Mouse (Mus musculus) embryonic facial prominence, embryonic 12.5 days (tissue): Measurements from ENCODE around the gene Gm5148. TPM values are rescaled to one million over a fixed set of nuclear protein-coding genes. Genes with fewer than 3 reads are reported as not detected.

ENCODE experiments used
- ATAC-seq: fragments of 200-750 bp; cut with Nextera tagmentation; 2 replicates; pipeline ENCODE4 v1.8.0; 2017; ENCODE audit not compliant: insufficient number of reproducible peaks, insufficient read depth, low FRiP score, low TSS enrichment
- H3K27ac ChIP-seq: fragments of 300-500 bp; sonication (generic); 2 replicates; pipeline ENCODE4 v1.5.1; 2016; ENCODE audit warnings: mild to moderate bottlenecking
- H3K27me3 ChIP-seq: fragments of 300-500 bp; sonication (generic); 2 replicates; pipeline ENCODE4 v1.6.1; 2016; ENCODE audit warnings: mild to moderate bottlenecking, moderate library complexity
- H3K36me3 ChIP-seq: fragments of 300-500 bp; sonication (generic); 2 replicates; pipeline ENCODE4 v1.6.1; 2016; ENCODE audit warnings: mild to moderate bottlenecking
- H3K4me1 ChIP-seq: fragments of 300-500 bp; sonication (generic); 2 replicates; pipeline ENCODE4 v1.6.1; 2016
- H3K4me2 ChIP-seq: fragments of 300-500 bp; sonication (generic); replicated peaks from 2 replicates; pipeline ENCODE4 v1.6.1; 2016; ENCODE audit warnings: mild to moderate bottlenecking, moderate library complexity
- H3K4me3 ChIP-seq: fragments of 300-500 bp; sonication (generic); 2 replicates; pipeline ENCODE4 v1.5.1; 2016; ENCODE audit warnings: mild to moderate bottlenecking
- H3K9ac ChIP-seq: fragments of 300-500 bp; sonication (generic); 2 replicates; pipeline ENCODE4 v1.6.1; 2016; ENCODE audit warnings: mild to moderate bottlenecking, moderate library complexity
- H3K9me3 ChIP-seq: fragments of 300-500 bp; sonication (generic); 2 replicates; pipeline ENCODE4 v1.6.1; 2016; ENCODE audit warnings: mild to moderate bottlenecking, moderate library complexity
- WGBS: fragments of 180-500 bp; shearing (Covaris S2); methylation state at CpG from one replicate; pipeline ENCODE4 v1.1.7; 2016; 5-methylcytosine and 5-hydroxymethylcytosine counted together
- polyA plus RNA-seq: library from polyadenylated mRNA; unstranded; fragments of >200 nt; fragmentation: Nextera tagmentation; extraction: Ambion mirVana; gene quantifications from 2 replicates; pipeline ENCODE4 v1.2.1, GENCODE M21; 2016

The Gm5148 gene
- polyA plus RNA-seq: 4.3 and 5.2 TPM in 2 replicates

GRCm38 (mm10) chr3:37724171-37724804 lies at the start of gene Gm5148:
TSS of gene Gm5148 (minus strand) at chr3:37724490.
- no peaks in the 10 kb centered on the region; the same call in 1 of the 2 replicates for H3K27me3 ChIP-seq
- H3K4me2 ChIP-seq: peak within 1 kb of the TSS; percentile 69
- H3K9ac ChIP-seq: peak within 1 kb of the TSS; percentile 43
- H3K9me3 ChIP-seq: no peaks in the 10 kb centered on the region
- ATAC-seq: peak; percentile 88
- peak within 1 kb of the TSS; percentile 38 for H3K4me3 ChIP-seq
- 2% methylated on average over 24 of the region's 24 CpGs for WGBS
- H3K27ac ChIP-seq: peak within 1 kb of the TSS; percentile 58
- H3K36me3 ChIP-seq: no peaks in the 10 kb centered on the region
- H3K4me1 ChIP-seq: peaks cover 35% of the 10 kb centered on the region

GRCm38 (mm10) chr3:37770951-37771350 lies 46.7 kb upstream of the Gm5148 start:
- H3K4me3 ChIP-seq: no peak overlapping the region
- H3K36me3 ChIP-seq: no peaks in the 10 kb centered on the region
- no peak overlapping the region for H3K9ac ChIP-seq
- no peak for ATAC-seq
- H3K9me3 ChIP-seq: no peaks in the 10 kb centered on the region
- H3K4me1 ChIP-seq: peaks cover 28% of the 10 kb centered on the region
- no peaks in the 10 kb centered on the region for H3K27me3 ChIP-seq
- no peak overlapping the region for H3K27ac ChIP-seq
- H3K4me2 ChIP-seq: no peak overlapping the region

- peak; percentile 62 for ATAC-seq
- H3K4me2 ChIP-seq: peak overlapping the region; percentile 24
- 14% methylated on average over 5 of the region's 5 CpGs for WGBS
- no peak overlapping the region for H3K9ac ChIP-seq
- no peak overlapping the region for H3K4me3 ChIP-seq
- H3K4me1 ChIP-seq: peaks cover 28% of the 10 kb centered on the region
- H3K9me3 ChIP-seq: no peaks in the 10 kb centered on the region
- no peaks in the 10 kb centered on the region for H3K27me3 ChIP-seq
- peak overlapping the region; percentile 47 for H3K27ac ChIP-seq
- H3K36me3 ChIP-seq: no peaks in the 10 kb centered on the region
These were observed 45.0 kb upstream of the Gm5148 start for GRCm38 (mm10) chr3:37769268-37769756.

- 51% methylated on average over 12 of the region's 12 CpGs for WGBS
These were observed 43.1 kb upstream of the Gm5148 start for GRCm38 (mm10) chr3:37767147-37768015.

GRCm38 (mm10) chr3:37766628-37767027 lies 42.3 kb upstream of the Gm5148 start:
- H3K27me3 ChIP-seq: no peaks in the 10 kb centered on the region
- H3K9ac ChIP-seq: no peak overlapping the region
- H3K4me2 ChIP-seq: no peak overlapping the region
- H3K27ac ChIP-seq: no peak overlapping the region
- 66% methylated on average over 4 of the region's 4 CpGs for WGBS
- H3K4me1 ChIP-seq: peaks cover 28% of the 10 kb centered on the region
- H3K9me3 ChIP-seq: no peaks in the 10 kb centered on the region
- no peak for ATAC-seq
- no peaks in the 10 kb centered on the region for H3K36me3 ChIP-seq
- no peak overlapping the region for H3K4me3 ChIP-seq

More at GRCm38 (mm10) chr3:37767147-37768015, 43.1 kb upstream of the Gm5148 start:
- Histone ChIP-seq H3K4me2 (no peak overlapping the region), H3K9ac (no peak overlapping the region), H3K27me3 (no peaks in the 10 kb centered on the region), H3K9me3 (no peaks in the 10 kb centered on the region), H3K27ac (no peak overlapping the region), H3K4me3 (no peak overlapping the region), H3K4me1 (peaks cover 28% of the 10 kb centered on the region), H3K36me3 (no peaks in the 10 kb centered on the region)
- ATAC-seq: no peak

GRCm38 (mm10) chr3:37765971-37766370 lies 41.7 kb upstream of the Gm5148 start:
- ATAC-seq: no peak
- no peak overlapping the region for H3K4me3 ChIP-seq
- no peak overlapping the region for H3K4me2 ChIP-seq
- WGBS: 67% methylated on average over 5 of the region's 5 CpGs
- H3K27ac ChIP-seq: no peak overlapping the region
- peaks cover 28% of the 10 kb centered on the region for H3K4me1 ChIP-seq
- H3K9ac ChIP-seq: no peak overlapping the region
- H3K9me3 ChIP-seq: no peaks in the 10 kb centered on the region
- H3K27me3 ChIP-seq: no peaks in the 10 kb centered on the region
- no peaks in the 10 kb centered on the region for H3K36me3 ChIP-seq

GRCm38 (mm10) chr3:37765275-37765674 lies 41.0 kb upstream of the Gm5148 start:
- 88% methylated on average over 3 of the region's 3 CpGs for WGBS

GRCm38 (mm10) chr3:37762303-37762702 lies 38.0 kb upstream of the Gm5148 start:
- Histone ChIP-seq H3K4me2 (no peak overlapping the region), H3K27me3 (no peaks in the 10 kb centered on the region; the same call in 1 of the 2 replicates), H3K27ac (no peak overlapping the region), H3K9ac (no peak overlapping the region), H3K4me1 (peaks cover 9% of the 10 kb centered on the region; the same call in 1 of the 2 replicates), H3K9me3 (no peaks in the 10 kb centered on the region), H3K4me3 (no peak overlapping the region), H3K36me3 (no peaks in the 10 kb centered on the region)
- WGBS: 81% methylated on average over 3 of the region's 3 CpGs
- no peak for ATAC-seq

More at GRCm38 (mm10) chr3:37765275-37765674, 41.0 kb upstream of the Gm5148 start:
- no peak overlapping the region for H3K4me3 ChIP-seq
- no peak overlapping the region for H3K4me2 ChIP-seq
- no peaks in the 10 kb centered on the region for H3K27me3 ChIP-seq
- no peaks in the 10 kb centered on the region for H3K36me3 ChIP-seq
- peaks cover 28% of the 10 kb centered on the region for H3K4me1 ChIP-seq
- H3K9ac ChIP-seq: no peak overlapping the region
- no peaks in the 10 kb centered on the region for H3K9me3 ChIP-seq
- no peak overlapping the region for H3K27ac ChIP-seq
- no peak for ATAC-seq

GRCm38 (mm10) chr3:37761741-37762140 lies 37.5 kb upstream of the Gm5148 start:
- no peak overlapping the region for H3K27ac ChIP-seq
- no peak overlapping the region for H3K9ac ChIP-seq
- H3K9me3 ChIP-seq: no peaks in the 10 kb centered on the region
- no peaks in the 10 kb centered on the region for H3K36me3 ChIP-seq
- no peak overlapping the region for H3K4me2 ChIP-seq
- H3K4me1 ChIP-seq: peaks cover 7% of the 10 kb centered on the region; the same call in 1 of the 2 replicates
- ATAC-seq: no peak
- H3K4me3 ChIP-seq: no peak overlapping the region
- 81% methylated on average over 5 of the region's 5 CpGs for WGBS
- H3K27me3 ChIP-seq: no peaks in the 10 kb centered on the region; the same call in 1 of the 2 replicates

- Histone ChIP-seq H3K4me2 (no peak overlapping the region), H3K4me3 (no peak overlapping the region), H3K36me3 (no peaks in the 10 kb centered on the region), H3K27me3 (no peaks in the 10 kb centered on the region; the same call in 1 of the 2 replicates), H3K9ac (no peak overlapping the region), H3K4me1 (peaks cover 7% of the 10 kb centered on the region; the same call in 1 of the 2 replicates), H3K27ac (no peak overlapping the region), H3K9me3 (no peaks in the 10 kb centered on the region)
- WGBS: 86% methylated on average over 6 of the region's 6 CpGs
- ATAC-seq: no peak
These were observed 36.6 kb upstream of the Gm5148 start for GRCm38 (mm10) chr3:37760866-37761265.

- peak overlapping the region; percentile 30 for H3K4me2 ChIP-seq
- no peaks in the 10 kb centered on the region for H3K36me3 ChIP-seq
- H3K4me3 ChIP-seq: no peak overlapping the region
- H3K9ac ChIP-seq: no peak overlapping the region
- ATAC-seq: no peak
- peaks cover 7% of the 10 kb centered on the region; the same call in 1 of the 2 replicates for H3K4me1 ChIP-seq
- no peaks in the 10 kb centered on the region; the same call in 1 of the 2 replicates for H3K27me3 ChIP-seq
- no peaks in the 10 kb centered on the region for H3K9me3 ChIP-seq
- 45% methylated on average over 9 of the region's 9 CpGs for WGBS
- no peak overlapping the region for H3K27ac ChIP-seq
These were observed 34.5 kb upstream of the Gm5148 start for GRCm38 (mm10) chr3:37758611-37759322.
